Mouse (Mus musculus): ENCODE results near the gene Gm21708.
"Not testable (repeated sequence)": the region's sequence is repeated elsewhere in the genome, so short reads cannot be mapped to it uniquely, and the experiment has no call there.

The Gm21708 gene

DNA sequence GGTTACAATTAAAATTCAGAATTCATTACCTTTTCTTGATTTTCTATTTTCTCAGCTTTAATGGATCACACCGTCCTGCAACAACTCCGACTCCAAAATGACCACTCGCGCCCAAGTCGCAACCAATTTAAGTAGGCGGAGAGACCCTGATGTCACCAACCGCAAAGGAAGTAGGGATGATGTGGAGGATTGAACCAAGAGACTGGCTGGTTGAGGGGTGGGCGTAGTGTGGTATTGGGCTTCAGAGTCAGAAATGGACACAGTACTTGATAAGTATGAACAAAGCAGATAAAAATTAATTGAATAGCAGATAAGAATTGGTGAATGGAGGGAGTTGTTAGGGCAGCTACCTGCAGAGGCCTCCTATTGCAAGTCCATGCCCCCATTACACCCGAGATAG lies at the start of gene Gm21708, which contains the start of gene Gm21704:
TSS of gene Gm21708 (minus strand) at position 101 of the 400 bp plus-strand sequence.
TSS of gene Gm21704 (minus strand) at position 101 of the 400 bp plus-strand sequence.
- DNase-seq (ENCODE audit: low read depth, low spot score), result not testable (repeated sequence)
